Mouse (Mus musculus): Measurements from ENCODE around the gene Ncstn.

The Ncstn gene

GRCm38 (mm10) chr1:172082101-172082898 is at the start of gene Ncstn, which contains the start of gene Copa:
Gene Ncstn (minus strand): TSS chr1:172082795.
Gene Copa (plus strand): TSS chr1:172082529.
- peak; percentile 74 for DNase-seq (ENCODE audit: low read depth, low spot score)

- no peak for DNase-seq (ENCODE audit: low read depth, low spot score)
Observed at GRCm38 (mm10) chr1:172132319-172132718, 49.7 kb upstream of the Ncstn start.

GRCm38 (mm10) chr1:172129780-172130179 is 47.2 kb upstream of the Ncstn start:
- no peak for DNase-seq (ENCODE audit: low read depth, low spot score)

- DNase-seq (ENCODE audit: low read depth, low spot score): no peak
Observed at GRCm38 (mm10) chr1:172129108-172129507, 46.5 kb upstream of the Ncstn start.

GRCm38 (mm10) chr1:172128563-172128962 is 46.0 kb upstream of the Ncstn start:
- no peak for DNase-seq (ENCODE audit: low read depth, low spot score)

- DNase-seq (ENCODE audit: low read depth, low spot score): no peak
Observed at GRCm38 (mm10) chr1:172127487-172127886, 44.9 kb upstream of the Ncstn start.

GRCm38 (mm10) chr1:172126376-172127347 is 44.1 kb upstream of the Ncstn start, which contains the start of gene Pex19:
Gene Pex19 (plus strand): TSS chr1:172126755.
- peak; percentile 76 for DNase-seq (ENCODE audit: low read depth, low spot score)

GRCm38 (mm10) chr1:172124572-172124971 is 42.0 kb upstream of the Ncstn start:
- DNase-seq (ENCODE audit: low read depth, low spot score): no peak

DNA sequence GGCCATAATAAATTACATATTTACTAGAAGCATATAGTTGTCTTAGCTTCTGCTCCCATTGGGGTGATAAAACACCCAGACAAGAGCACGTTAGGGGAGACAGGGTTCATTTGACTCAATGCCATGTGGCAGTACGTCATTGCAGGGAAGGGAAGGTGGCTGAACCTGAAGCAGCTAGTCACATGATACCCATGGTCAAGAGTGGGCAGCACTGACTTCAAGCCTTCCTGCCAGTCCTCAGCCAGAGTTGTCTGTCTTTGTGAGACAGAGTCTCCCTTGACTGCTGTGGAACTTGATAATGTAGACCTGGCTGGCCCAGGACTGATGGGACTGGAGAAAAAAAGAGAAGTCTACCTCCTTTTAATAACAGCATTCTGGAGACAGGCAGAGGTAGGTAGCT is 40.1 kb upstream of the Ncstn start:
- no peak for DNase-seq (ENCODE audit: low read depth, low spot score)

- DNase-seq (ENCODE audit: low read depth, low spot score): no peak
Observed at GRCm38 (mm10) chr1:172119720-172120119, 37.1 kb upstream of the Ncstn start.

GRCm38 (mm10) chr1:172119100-172119499 is 36.5 kb upstream of the Ncstn start:
- no peak for DNase-seq (ENCODE audit: low read depth, low spot score)

DNA sequence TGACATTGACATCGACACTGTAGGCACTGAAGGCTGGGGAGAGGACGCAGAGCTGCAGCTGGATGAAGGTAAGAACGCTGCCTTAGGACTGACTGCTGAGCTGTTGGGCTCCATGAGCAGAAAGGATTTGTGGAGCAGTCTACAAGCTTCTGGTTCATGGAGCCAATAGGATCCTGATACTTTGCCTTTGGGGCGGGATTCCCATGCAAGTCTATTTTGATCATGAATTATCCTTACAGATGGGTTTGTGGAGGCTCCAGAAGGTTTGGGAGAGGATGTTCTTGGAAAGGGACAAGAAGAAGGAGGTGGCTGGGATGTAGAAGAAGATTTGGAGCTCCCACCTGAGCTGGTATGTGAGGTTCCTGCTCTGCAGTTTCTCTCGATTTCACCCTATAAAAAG is 34.4 kb upstream of the Ncstn start:
- no peak for DNase-seq (ENCODE audit: low read depth, low spot score)

DNA sequence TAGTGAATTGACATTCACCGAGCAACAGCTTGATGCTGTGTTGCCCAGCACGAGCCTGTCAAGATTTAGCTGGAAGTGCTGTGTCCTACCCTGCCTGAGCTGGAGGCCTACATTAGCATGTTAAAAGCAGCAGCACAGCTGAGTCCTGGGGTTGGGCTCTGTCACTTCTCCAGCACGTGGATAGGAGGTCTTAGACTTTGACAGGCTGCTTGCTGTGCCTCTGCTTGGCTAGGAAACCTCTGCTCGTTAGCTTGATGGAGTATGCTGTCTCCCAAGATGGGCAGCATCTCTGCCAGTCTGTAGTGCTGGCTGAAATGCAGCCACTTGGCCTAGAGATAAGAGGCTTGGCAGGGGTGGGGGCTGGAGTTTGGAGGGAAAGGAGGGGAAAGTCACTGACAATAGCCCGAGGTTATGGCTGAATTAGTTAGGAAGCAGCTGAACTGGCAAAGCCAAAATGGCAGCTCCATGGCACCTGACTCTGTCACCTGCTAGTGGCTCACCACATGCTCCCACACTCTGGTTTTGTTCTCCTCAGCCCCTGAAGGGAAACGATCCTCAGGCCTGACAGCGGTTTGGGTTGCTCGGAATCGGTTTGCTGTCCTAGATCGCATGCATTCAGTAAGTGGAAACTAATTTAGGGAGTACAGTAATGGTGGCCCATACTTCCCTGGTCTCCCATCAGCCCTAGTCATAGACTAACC is 25.3 kb upstream of the Ncstn start:
- no peak for DNase-seq (ENCODE audit: low read depth, low spot score)

DNA sequence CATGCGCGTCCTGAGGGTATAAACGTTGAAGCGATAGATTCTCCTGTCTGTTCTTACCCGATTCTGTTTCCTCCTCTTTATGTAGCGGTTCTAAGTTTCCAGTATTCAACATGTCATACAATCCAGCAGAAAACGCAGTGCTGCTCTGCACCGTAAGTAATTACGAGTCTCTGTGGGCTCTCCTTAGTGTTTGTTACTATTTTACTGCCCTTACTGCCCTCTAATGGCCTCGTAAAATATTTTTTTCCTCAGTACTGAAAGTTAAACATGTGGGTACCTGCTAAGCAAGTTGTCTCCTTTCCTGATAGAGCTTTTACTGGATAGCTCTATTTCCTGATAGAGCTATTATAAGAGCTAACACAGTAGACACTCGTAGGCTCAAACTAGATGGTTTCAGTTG is 22.5 kb upstream of the Ncstn start:
- DNase-seq (ENCODE audit: low read depth, low spot score): no peak

- DNase-seq (ENCODE audit: low read depth, low spot score): no peak
Observed at GRCm38 (mm10) chr1:172103619-172104018, 21.0 kb upstream of the Ncstn start.

- DNase-seq (ENCODE audit: low read depth, low spot score): no peak
Observed at GRCm38 (mm10) chr1:172099325-172100033, 16.9 kb upstream of the Ncstn start.

DNA sequence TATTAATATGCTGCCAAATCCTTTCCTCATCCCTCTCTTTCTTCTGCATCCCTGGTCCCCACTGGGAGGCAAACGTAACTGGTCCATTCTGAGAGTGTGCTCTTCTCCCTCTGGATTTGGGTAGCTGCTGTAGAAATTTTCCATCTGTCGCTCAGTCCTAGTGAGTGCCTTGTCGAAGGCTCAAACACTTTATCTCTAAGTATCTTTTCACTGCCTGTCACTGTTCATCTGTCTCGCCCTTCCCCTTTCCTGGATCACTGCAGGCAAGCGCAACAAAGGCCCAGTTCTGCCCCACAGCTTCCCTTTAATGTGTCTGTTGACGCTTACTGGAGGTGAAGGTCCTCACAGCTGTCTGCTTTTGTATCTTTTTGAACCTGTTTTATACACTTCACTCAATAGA is 12.6 kb upstream of the Ncstn start:
- no peak for DNase-seq (ENCODE audit: low read depth, low spot score)

- no peak for DNase-seq (ENCODE audit: low read depth, low spot score)
Observed at GRCm38 (mm10) chr1:172094295-172094694, 11.7 kb upstream of the Ncstn start.

GRCm38 (mm10) chr1:172093522-172093921 is 10.9 kb upstream of the Ncstn start:
- DNase-seq (ENCODE audit: low read depth, low spot score): no peak

DNA sequence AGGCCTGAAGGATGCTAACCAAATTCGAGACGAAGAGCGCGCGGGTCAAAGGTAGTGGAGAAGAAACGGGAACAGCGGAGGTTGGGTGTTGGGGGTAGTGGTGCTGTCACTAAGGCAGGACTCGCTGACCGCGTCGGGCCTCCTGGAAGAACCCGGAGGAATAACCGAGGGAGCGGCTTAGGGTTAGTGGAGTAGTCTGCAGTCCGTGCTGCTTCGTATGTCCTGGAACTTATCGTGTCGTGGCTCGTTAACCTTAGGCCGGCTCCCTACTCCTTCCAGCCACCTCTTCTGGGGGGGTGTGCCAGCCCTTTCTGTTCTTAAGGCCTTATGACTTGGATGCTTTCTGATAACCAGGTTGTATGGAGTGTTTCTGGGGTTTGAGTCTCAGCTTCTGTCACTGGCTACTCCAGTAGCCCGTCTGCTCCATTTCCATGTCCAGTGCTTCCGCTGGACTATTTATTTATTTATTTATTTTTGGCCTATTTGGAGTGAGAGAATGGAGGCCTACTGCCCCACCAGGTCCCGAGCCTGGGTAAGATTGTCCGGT is 377 bp upstream of the Ncstn start:
- DNase-seq (ENCODE audit: low read depth, low spot score): no peak

DNA sequence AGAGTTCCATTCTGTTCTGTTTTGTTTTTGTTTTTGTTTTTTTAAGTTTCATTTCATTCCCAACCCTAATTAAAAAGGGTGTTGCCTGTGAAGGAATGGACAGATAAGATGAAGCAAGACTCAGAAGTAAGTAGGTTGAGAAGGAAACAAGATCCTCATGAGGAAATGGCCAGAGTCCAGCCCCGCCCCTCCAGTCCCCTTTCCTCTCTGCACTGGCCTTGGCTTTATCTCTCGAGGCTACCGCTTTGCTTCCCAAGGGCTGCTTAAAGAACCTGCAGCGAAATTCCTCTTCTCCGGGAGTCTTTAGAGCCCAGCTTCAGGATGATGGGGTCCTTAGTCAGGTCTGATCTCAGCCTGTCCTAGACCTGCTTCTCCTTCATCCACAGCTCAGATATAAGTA is 4.6 kb downstream of the Ncstn start:
- DNase-seq (ENCODE audit: low read depth, low spot score): no peak

All from WW6 (cell line).